Mouse (Mus musculus) gastrocnemius, postnatal 14 days (tissue): ENCODE measurements around the gene Hbq1b. TPM values are rescaled to one million over a fixed set of nuclear protein-coding genes. Genes with fewer than 3 reads are reported as not detected.

ENCODE experiments used
- DNase-seq: peaks from one replicate; pipeline ENCODE4 v3.0.0; 2021; ENCODE audit warnings: mixed read lengths
- intact Hi-C: fragments of 180-260 bp; cut with DNase I; formaldehyde crosslinking; loops from one replicate; pipeline ENCODE4 v1.15.1; 2025; ENCODE audit warnings: low total_unique reads
- long read RNA-seq, 2 experiments: library from polyadenylated mRNA; stranded (forward); transcript quantifications; one replicate each; pipeline ENCODE4 v2.0.0; 2021
- total RNA-seq, 2 experiments: library from RNA; stranded (reverse); gene quantifications; 2 replicates each; pipeline ENCODE4 v1.2.3; 2021

The Hbq1b gene
- total RNA-seq, result under 1 TPM in 1 of 2 experiments, not detected in 1; 0.41 TPM
- long read RNA-seq, experiment 1, result 0 reads
- long read RNA-seq, experiment 2, result 0 reads

GRCm38 (mm10) chr11:32286695-32287492, at the start of gene Hbq1b:
Gene Hbq1b, plus strand, starts transcription at chr11:32286965.
- peak; percentile 73 for DNase-seq
- intact Hi-C loops, result loop anchor here (5.0 kb wide), 1 partner anchor 35 kb away; no protein-coding TSS in a partner anchor

- intact Hi-C loops, result loop anchor here (2.0 kb wide), 1 partner anchor 19 kb away; no protein-coding TSS in a partner anchor
Observed at GRCm38 (mm10) chr11:32237411-32237795, 49.4 kb upstream of the Hbq1b start.

GRCm38 (mm10) chr11:32238093-32238860, 48.5 kb upstream of the Hbq1b start:
- intact Hi-C loops, result no loop called here
- DNase-seq, result peak; percentile 57

More at GRCm38 (mm10) chr11:32237411-32237795, 49.4 kb upstream of the Hbq1b start:
- no peak for DNase-seq

- intact Hi-C loops, result loop anchor here (1.0 to 5.0 kb wide), 2 partner anchors 27 to 44 kb away; no protein-coding TSS in a partner anchor
- DNase-seq, result no peak
Observed at GRCm38 (mm10) chr11:32241391-32241790, 45.4 kb upstream of the Hbq1b start.

GRCm38 (mm10) chr11:32242209-32242608, 44.6 kb upstream of the Hbq1b start:
- DNase-seq, result no peak
- intact Hi-C loops, result loop anchor here (5.0 kb wide), 1 partner anchor 45 kb away; no protein-coding TSS in a partner anchor

- intact Hi-C loops, result loop anchor here (5.0 kb wide), 1 partner anchor 46 kb away; no protein-coding TSS in a partner anchor
- no peak for DNase-seq
Observed at GRCm38 (mm10) chr11:32243205-32243955, 43.4 kb upstream of the Hbq1b start.

GRCm38 (mm10) chr11:32244064-32244463, 42.7 kb upstream of the Hbq1b start:
- intact Hi-C loops, result loop anchor here (5.0 kb wide), 1 partner anchor 47 kb away; no protein-coding TSS in a partner anchor
- peak; percentile 69 for DNase-seq

- intact Hi-C loops, result loop anchor here (5.0 kb wide), 1 partner anchor 47 kb away; no protein-coding TSS in a partner anchor
- DNase-seq, result no peak
Observed at GRCm38 (mm10) chr11:32244617-32245016, 42.1 kb upstream of the Hbq1b start.

GRCm38 (mm10) chr11:32245614-32246013, 41.2 kb upstream of the Hbq1b start:
- DNase-seq, result no peak
- intact Hi-C loops, result no loop called here

GRCm38 (mm10) chr11:32247068-32247467, 39.7 kb upstream of the Hbq1b start:
- DNase-seq, result no peak
- intact Hi-C loops, result no loop called here

- intact Hi-C loops, result no loop called here
- DNase-seq, result no peak
Observed at GRCm38 (mm10) chr11:32248350-32248749, 38.4 kb upstream of the Hbq1b start.

GRCm38 (mm10) chr11:32250880-32251763, 35.6 kb upstream of the Hbq1b start:
- no peak for DNase-seq

GRCm38 (mm10) chr11:32253121-32253520, 33.6 kb upstream of the Hbq1b start:
- no peak for DNase-seq
- intact Hi-C loops, result no loop called here

More at GRCm38 (mm10) chr11:32250880-32251763, 35.6 kb upstream of the Hbq1b start:
- intact Hi-C loops, result no loop called here

- DNase-seq, result no peak
- intact Hi-C loops, result no loop called here
Observed at GRCm38 (mm10) chr11:32256146-32256545, 30.6 kb upstream of the Hbq1b start.

- intact Hi-C loops, result no loop called here
Observed at GRCm38 (mm10) chr11:32256566-32256965, 30.2 kb upstream of the Hbq1b start.

GRCm38 (mm10) chr11:32262674-32263415, 23.9 kb upstream of the Hbq1b start:
- intact Hi-C loops, result no loop called here
- DNase-seq, result no peak

More at GRCm38 (mm10) chr11:32256566-32256965, 30.2 kb upstream of the Hbq1b start:
- DNase-seq, result no peak

GRCm38 (mm10) chr11:32265117-32265738, 21.5 kb upstream of the Hbq1b start:
- intact Hi-C loops, result no loop called here
- DNase-seq, result no peak
